Mouse (Mus musculus) thymus, adult 2 months (tissue): ENCODE results near the gene Csf2. TPM values are rescaled to one million over a fixed set of nuclear protein-coding genes. Genes with fewer than 3 reads are reported as not detected.
"Not testable (repeated sequence)": the region's sequence is repeated elsewhere in the genome, so short reads cannot be mapped to it uniquely, and the experiment has no call there.

Source experiments
- DNase-seq: peaks from one replicate; pipeline ENCODE4 v3.0.0; 2021
- H3K27ac ChIP-seq: fragments of 200-500 bp; 2 replicates; pipeline ENCODE4 v1.5.1; 2012; ENCODE audit warnings: low read length, control low read depth; ENCODE audit not compliant: control insufficient read depth, insufficient read depth
- H3K27me3 ChIP-seq: fragments of 200-500 bp; 2 replicates; pipeline ENCODE4 v1.6.1; 2012; ENCODE audit warnings: mild to moderate bottlenecking, low read length, moderate library complexity, mixed read lengths; ENCODE audit not compliant: control insufficient read depth, insufficient read depth
- H3K36me3 ChIP-seq: fragments of 200-500 bp; 2 replicates; pipeline ENCODE4 v1.6.1; 2012; ENCODE audit warnings: mild to moderate bottlenecking, low read length, moderate library complexity; ENCODE audit not compliant: control insufficient read depth, insufficient read depth
- H3K4me1 ChIP-seq: fragments of 200-500 bp; replicated peaks from 2 replicates; pipeline ENCODE4 v1.6.1; 2012; ENCODE audit warnings: low read length; ENCODE audit not compliant: control insufficient read depth, insufficient read depth
- H3K4me3 ChIP-seq: fragments of 200-500 bp; 2 replicates; pipeline ENCODE4 v1.5.1; 2012; ENCODE audit warnings: mild to moderate bottlenecking, low read length, control low read depth, moderate library complexity; ENCODE audit not compliant: control insufficient read depth, insufficient read depth
- CTCF ChIP-seq: fragments of 200-500 bp; IDR thresholded peaks from 2 replicates; pipeline ENCODE4 v1.5.1; 2012; ENCODE audit warnings: mild to moderate bottlenecking, control low read depth, low read length, moderate library complexity, borderline replicate concordance; ENCODE audit not compliant: control insufficient read depth, poor library complexity, insufficient read depth; ENCODE audit errors: extremely low read depth
- POLR2A ChIP-seq: fragments of 200-500 bp; IDR thresholded peaks from 2 replicates; pipeline ENCODE4 v1.6.1; 2012; ENCODE audit warnings: mild to moderate bottlenecking, low read length, control low read depth, moderate library complexity; ENCODE audit not compliant: control insufficient read depth, poor library complexity, insufficient read depth; ENCODE audit errors: extremely low read depth
- WGBS: fragments of 180-500 bp; shearing (Covaris S2); methylation state at CpG from one replicate; pipeline ENCODE4 v1.1.7; 2018; 5-methylcytosine and 5-hydroxymethylcytosine counted together
- polyA plus RNA-seq: library from polyadenylated mRNA; depleted of rRNA; stranded (reverse); fragments of >200 nt; gene quantifications from 2 replicates; pipeline ENCODE4 v1.2.3, GENCODE M21; 2012; rRNA removed

Csf2 gene
- polyA plus RNA-seq = 0.41 and 0.44 TPM in 2 replicates

- WGBS = 22% methylated on average over 11 of the region's 11 CpGs
- DNase-seq = no peak
These were observed at the start of gene Csf2 for GRCm38 (mm10) chr11:54248940-54249717. TSS of gene Csf2 (minus strand) at chr11:54249667.

DNA sequence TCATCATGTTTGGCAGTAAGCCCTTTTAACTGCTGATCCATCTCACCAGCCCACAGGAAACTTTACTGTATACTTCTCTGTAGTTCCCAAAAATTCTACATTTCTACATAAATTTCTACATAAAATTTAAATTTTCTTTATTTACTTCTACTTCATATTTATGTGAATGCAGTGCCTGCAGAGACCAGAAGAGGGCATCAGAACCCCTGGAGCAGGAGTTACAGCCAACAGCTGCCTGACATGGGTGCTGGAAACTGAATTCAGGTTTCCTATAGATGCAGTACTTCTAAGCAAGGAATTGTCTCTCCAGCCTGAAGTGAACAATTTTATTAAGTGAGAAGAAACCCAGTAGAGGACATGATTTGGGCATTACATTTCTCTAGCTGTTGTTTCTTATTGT lies 49.3 kb upstream of the Csf2 start:
- H3K36me3 ChIP-seq = no peaks in the 10 kb centered on the region
- peaks cover 1% of the 10 kb centered on the region; the same call in 1 of the 2 replicates for H3K27me3 ChIP-seq
- no peak overlapping the region for H3K4me3 ChIP-seq
- no peak for DNase-seq
- no peak overlapping the region for H3K27ac ChIP-seq
- H3K4me1 ChIP-seq = peaks cover 1% of the 10 kb centered on the region; the same call in 1 of the 2 replicates
- TF ChIP-seq CTCF = no peak
- TF ChIP-seq POLR2A = no peak

More at GRCm38 (mm10) chr11:54248940-54249717, at the start of gene Csf2:
- Histone ChIP-seq H3K27me3 (no peaks in the 10 kb centered on the region), H3K27ac (no peak within 1 kb of the TSS), H3K4me1 (peaks cover 5% of the 10 kb centered on the region), H3K4me3 (no peak within 1 kb of the TSS), H3K36me3 (no peaks in the 10 kb centered on the region)
- no peak for TF ChIP-seq POLR2A
- no peak for TF ChIP-seq CTCF

DNA sequence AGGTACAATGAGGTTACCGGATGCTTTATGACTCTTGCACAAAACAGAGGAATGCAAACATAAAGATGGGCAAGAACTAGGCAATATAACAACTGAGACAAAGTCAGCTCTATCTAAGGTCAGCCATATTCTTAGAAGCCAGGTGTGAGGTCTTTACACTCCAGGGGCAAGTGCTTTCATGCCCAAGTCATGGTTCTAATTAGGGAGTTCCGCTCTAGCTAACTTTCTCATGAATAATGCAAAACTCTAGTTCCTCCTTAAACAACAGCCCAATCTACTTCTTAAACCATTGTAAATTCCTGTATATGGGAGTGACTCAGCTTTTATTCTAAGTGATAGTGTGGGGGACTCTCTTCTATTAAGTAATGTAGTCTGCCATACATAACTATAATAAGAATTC lies 48.0 kb upstream of the Csf2 start:
- H3K27ac ChIP-seq, H3K4me3 ChIP-seq, H3K36me3 ChIP-seq, DNase-seq, H3K4me1 ChIP-seq, H3K27me3 ChIP-seq: not testable (repeated sequence)
- 96% methylated on average over 2 of the region's 2 CpGs for WGBS

DNA sequence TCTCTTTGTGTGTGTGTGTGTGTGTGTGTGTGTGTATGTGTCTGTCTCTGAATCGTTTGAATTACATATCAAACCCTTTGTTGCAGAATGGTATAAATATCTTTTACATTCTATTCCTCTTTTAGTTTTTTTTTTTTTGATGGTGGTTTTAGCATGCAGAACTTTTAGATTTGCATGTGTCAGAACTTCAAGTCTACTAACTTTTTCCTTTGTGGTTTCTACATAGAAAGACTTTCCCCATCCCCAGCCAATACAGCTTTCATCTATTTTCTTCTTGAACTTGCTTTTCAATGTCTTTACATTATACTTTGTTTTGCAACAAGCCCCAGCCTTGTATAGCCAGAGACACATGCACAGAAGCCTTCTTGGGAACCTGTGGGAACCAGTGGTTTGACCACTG lies 47.3 kb upstream of the Csf2 start:
- Histone ChIP-seq H3K4me3 (no peak overlapping the region), H3K27me3 (no peaks in the 10 kb centered on the region; the same call in 1 of the 2 replicates), H3K4me1 (no peaks in the 10 kb centered on the region; the same call in 1 of the 2 replicates), H3K36me3 (no peaks in the 10 kb centered on the region), H3K27ac (no peak overlapping the region)
- TF ChIP-seq POLR2A = no peak
- TF ChIP-seq CTCF = no peak
- 74% methylated on average over 1 of the region's 1 CpGs for WGBS
- no peak for DNase-seq

DNA sequence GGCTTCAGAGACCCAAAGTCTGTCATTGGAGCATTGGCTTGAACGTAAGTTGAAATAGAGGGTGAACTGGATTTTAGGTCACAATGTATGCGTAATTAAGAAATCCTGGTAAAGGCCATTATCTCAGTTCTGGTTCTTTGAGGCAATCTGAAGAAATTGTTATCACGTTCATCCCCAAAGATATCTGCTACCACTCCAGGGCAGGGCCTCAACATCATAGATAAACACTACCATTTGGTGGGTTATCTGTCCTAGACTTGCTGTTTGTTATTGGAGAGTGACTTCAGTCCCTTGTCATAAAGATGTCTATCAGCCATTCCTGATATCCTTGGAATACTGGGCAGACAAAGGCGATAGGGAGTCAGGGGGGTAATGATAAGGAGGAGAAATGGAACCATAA lies 46.5 kb upstream of the Csf2 start:
- Histone ChIP-seq H3K4me1 (no peaks in the 10 kb centered on the region; the same call in 1 of the 2 replicates), H3K36me3 (no peaks in the 10 kb centered on the region), H3K27ac (no peak overlapping the region), H3K27me3 (no peaks in the 10 kb centered on the region), H3K4me3 (no peak overlapping the region)
- TF ChIP-seq POLR2A = no peak
- no peak for TF ChIP-seq CTCF
- no peak for DNase-seq
- WGBS = 92% methylated on average over 4 of the region's 4 CpGs

GRCm38 (mm10) chr11:54293980-54294807 lies 44.7 kb upstream of the Csf2 start:
- no peak for DNase-seq
- WGBS = 54% methylated on average over 12 of the region's 12 CpGs

DNA sequence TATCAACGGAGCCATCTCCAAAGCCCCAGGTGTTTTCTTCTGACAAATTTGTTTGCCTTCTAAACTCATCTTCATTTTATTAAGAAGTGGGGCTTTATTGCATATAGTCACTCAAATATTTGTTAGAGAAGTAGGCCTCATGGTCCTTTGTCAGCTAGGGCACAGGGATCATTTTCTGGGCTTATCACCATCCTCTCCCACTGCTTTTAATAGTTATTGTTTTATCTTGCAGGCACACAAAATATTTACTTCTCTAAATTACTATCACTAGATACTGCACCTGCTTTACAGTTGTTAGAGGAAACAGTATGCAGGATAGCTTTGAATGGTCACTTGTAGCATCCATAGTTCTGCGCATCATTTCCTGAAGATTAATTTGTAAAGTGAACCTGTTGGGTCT lies 42.7 kb upstream of the Csf2 start:
- no peaks in the 10 kb centered on the region for H3K36me3 ChIP-seq
- DNase-seq = no peak
- H3K4me3 ChIP-seq = no peak overlapping the region
- no peaks in the 10 kb centered on the region for H3K27me3 ChIP-seq
- no peak for TF ChIP-seq CTCF
- TF ChIP-seq POLR2A = no peak
- peaks cover 6% of the 10 kb centered on the region; the same call in 1 of the 2 replicates for H3K4me1 ChIP-seq
- 89% methylated on average over 2 of the region's 2 CpGs for WGBS
- no peak overlapping the region for H3K27ac ChIP-seq

More at GRCm38 (mm10) chr11:54293980-54294807, 44.7 kb upstream of the Csf2 start:
- no peaks in the 10 kb centered on the region; the same call in 1 of the 2 replicates for H3K4me1 ChIP-seq
- no peaks in the 10 kb centered on the region for H3K36me3 ChIP-seq
- H3K27me3 ChIP-seq = no peaks in the 10 kb centered on the region
- no peak for TF ChIP-seq POLR2A
- no peak for TF ChIP-seq CTCF
- no peak overlapping the region for H3K27ac ChIP-seq
- H3K4me3 ChIP-seq = no peak overlapping the region
